ENCODE assay signal across 8 mouse cellular contexts in the genomic region with DNA sequence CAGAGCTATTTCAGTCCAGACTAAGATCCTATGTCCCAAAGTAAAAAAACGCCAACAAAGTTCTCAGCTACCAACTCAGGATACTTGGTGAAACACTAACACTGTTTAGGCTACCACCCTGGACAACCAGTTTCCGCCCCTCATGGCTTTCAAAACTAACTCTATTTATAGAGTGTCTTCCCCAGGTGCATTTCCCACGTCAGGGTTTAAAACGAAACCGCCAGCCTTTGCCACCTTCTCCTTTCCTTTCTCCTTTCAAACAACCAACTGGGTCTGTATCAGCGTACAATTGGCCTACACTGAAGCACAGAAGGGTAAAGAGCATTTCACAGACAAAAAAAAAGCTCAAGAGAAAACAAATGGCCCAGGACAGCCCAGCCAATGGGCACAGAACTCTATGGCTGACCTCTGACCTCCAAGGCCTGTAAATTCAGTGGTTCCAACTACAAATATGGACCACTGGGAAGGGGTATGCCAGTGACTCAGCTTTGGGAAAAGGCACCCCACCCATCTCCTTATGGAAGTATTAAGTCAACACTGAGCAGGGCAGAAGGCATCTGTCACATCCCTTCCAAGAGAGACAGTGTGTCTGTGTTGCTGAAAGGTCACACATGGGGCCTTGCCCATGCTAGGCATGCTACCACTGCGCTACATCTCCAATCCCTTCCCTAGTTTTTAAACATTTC. TPM values are rescaled to one million over a fixed set of nuclear protein-coding genes. Genes with fewer than 3 reads are reported as not detected.
DNase-seq lines count a peak whose midpoint lies in the region; ATAC-seq and TF ChIP-seq lines count a peak whose summit lies in the region.

No protein-coding gene starts in this region.

- no peak overlapping the region; the same call in 1 of the 2 replicates for H3K9ac ChIP-seq in embryonic facial prominence, embryonic 12.5 days
- H3K9ac ChIP-seq in intestine, embryonic 16.5 days (ENCODE audit: low read depth, low read length), result 0 out of 2 replicates have a peak overlapping the region, but pooled peaks have one; percentile 92

- no peaks in the 10 kb centered on the region for H3K36me3 ChIP-seq in kidney, adult 2 months (ENCODE audit: control insufficient read depth, insufficient read depth, low read length)
- H3K36me3 ChIP-seq in embryonic facial prominence, embryonic 12.5 days, result no peaks in the 10 kb centered on the region
- no peaks in the 10 kb centered on the region for H3K36me3 ChIP-seq in intestine, embryonic 16.5 days (ENCODE audit: control insufficient read depth, insufficient read depth, low read length)

- TF ChIP-seq CTCF in kidney, adult 2 months (conservative IDR thresholded peaks at IDR 0.05; ENCODE audit: insufficient read depth, insufficient read length, low read depth, low read length), result no peak

- peak overlapping the region; percentile 61 for H3K4me2 ChIP-seq in embryonic facial prominence, embryonic 12.5 days (replicated peaks)
- H3K4me2 ChIP-seq in intestine, embryonic 16.5 days (ENCODE audit: low read depth, low read length), result peak overlapping the region; percentile 65

- no peaks in the 10 kb centered on the region for H3K9me3 ChIP-seq in embryonic facial prominence, embryonic 12.5 days
- no peaks in the 10 kb centered on the region for H3K9me3 ChIP-seq in intestine, embryonic 16.5 days (ENCODE audit: control insufficient read depth, low read length)

- no peaks in the 10 kb centered on the region for H3K27me3 ChIP-seq in kidney, adult 2 months (replicated peaks; ENCODE audit: control insufficient read depth, insufficient read depth, low read length)
- H3K27me3 ChIP-seq in embryonic facial prominence, embryonic 12.5 days, result 0 out of 2 replicates have a peak, but pooled peaks cover 2% of the 10 kb centered on the region
- H3K27me3 ChIP-seq in intestine, embryonic 16.5 days (replicated peaks; ENCODE audit: control insufficient read depth, insufficient read depth, low read length), result no peaks in the 10 kb centered on the region

- no peak for DNase-seq in kidney, adult 2 months
- DNase-seq in kidney, adult 18-20 months, result no peak
- DNase-seq in naive thymus-derived CD4-positive, alpha-beta T cell, adult 2 months (ENCODE audit: low read depth), result peak; percentile 54
- DNase-seq in layer of hippocampus, postnatal 25 days (ENCODE audit: extremely low spot score in 1 of 2, low spot score in 1 of 2), result no peak
- DNase-seq in ovary, postnatal 10 days (ENCODE audit: low spot score), result no peak
- no peak for DNase-seq in cerebellum, postnatal 36 days

- H3K27ac ChIP-seq in kidney, adult 2 months (ENCODE audit: insufficient read depth, low read depth, low read length), result peak overlapping the region; percentile 53
- no peak overlapping the region for H3K27ac ChIP-seq in embryonic facial prominence, embryonic 12.5 days
- H3K27ac ChIP-seq in intestine, embryonic 16.5 days (ENCODE audit: low read length), result no peak overlapping the region

- TF ChIP-seq POLR2A in kidney, adult 2 months (IDR thresholded peaks at IDR 0.05; ENCODE audit: low read depth, low read length), result no peak

- WGBS in kidney, adult 2 months, result 42% methylated on average over 7 of the region's 7 CpGs
- 82% methylated on average over 7 of the region's 7 CpGs for WGBS in embryonic facial prominence, embryonic 12.5 days
- 65% methylated on average over 7 of the region's 7 CpGs for WGBS in intestine, embryonic 16.5 days

- peaks cover 44% of the 10 kb centered on the region for H3K4me1 ChIP-seq in kidney, adult 2 months (ENCODE audit: control insufficient read depth, insufficient read depth, low read length)
- H3K4me1 ChIP-seq in embryonic facial prominence, embryonic 12.5 days, result peaks cover 50% of the 10 kb centered on the region
- H3K4me1 ChIP-seq in intestine, embryonic 16.5 days (ENCODE audit: control insufficient read depth, insufficient read depth, low read length), result peaks cover 46% of the 10 kb centered on the region

- ATAC-seq in embryonic facial prominence, embryonic 12.5 days (ENCODE audit: insufficient number of reproducible peaks, insufficient read depth, low FRiP score, low TSS enrichment), result no peak
- ATAC-seq in intestine, embryonic 16.5 days, result no peak

- peak overlapping the region; percentile 46 for H3K4me3 ChIP-seq in kidney, adult 2 months (ENCODE audit: insufficient read depth, low read depth, low read length)
- peak overlapping the region; percentile 88 for H3K4me3 ChIP-seq in embryonic facial prominence, embryonic 12.5 days
- H3K4me3 ChIP-seq in intestine, embryonic 16.5 days (ENCODE audit: low read length), result peak overlapping the region; percentile 62

RNA-seq across cellular contexts. Expression of gene Clic4, which starts 2.8 kb away (rescaled TPM):
- 86.6 and 91.1 TPM in 2 replicates for polyA plus RNA-seq in kidney, adult 2 months (2012; rRNA removed)
- 171 and 176 TPM in 2 replicates for polyA plus RNA-seq in embryonic facial prominence, embryonic 12.5 days (2016; fragmentation: Nextera tagmentation; extraction: Ambion mirVana)
- polyA plus RNA-seq in intestine, embryonic 16.5 days (2015; fragmentation: Nextera tagmentation; extraction: Ambion mirVana), result 107 and 109 TPM in 2 replicates
- total RNA-seq in layer of hippocampus, postnatal 25 days (2021), result 10 to 100 TPM; 36.9 to 38.9 TPM
